Mouse (Mus musculus) left cerebral cortex, adult 9 months (tissue): ENCODE measurements around the gene Adcy9.
A peak's percentile ranks its signal among the peaks of the same experiment; 100 is the strongest.

Experiments used
- DNase-seq, 2 experiments: peaks; one replicate each; pipeline ENCODE4 v3.0.0; 2022; ENCODE audit warnings: low spot score in 2 of 2

Adcy9 gene

GRCm38 (mm10) chr16:4320856-4321255 lies 99.4 kb downstream of the Adcy9 start:
- DNase-seq = no peak

- no peak for DNase-seq
Observed at GRCm38 (mm10) chr16:4318001-4318526, 102.2 kb downstream of the Adcy9 start.

DNA sequence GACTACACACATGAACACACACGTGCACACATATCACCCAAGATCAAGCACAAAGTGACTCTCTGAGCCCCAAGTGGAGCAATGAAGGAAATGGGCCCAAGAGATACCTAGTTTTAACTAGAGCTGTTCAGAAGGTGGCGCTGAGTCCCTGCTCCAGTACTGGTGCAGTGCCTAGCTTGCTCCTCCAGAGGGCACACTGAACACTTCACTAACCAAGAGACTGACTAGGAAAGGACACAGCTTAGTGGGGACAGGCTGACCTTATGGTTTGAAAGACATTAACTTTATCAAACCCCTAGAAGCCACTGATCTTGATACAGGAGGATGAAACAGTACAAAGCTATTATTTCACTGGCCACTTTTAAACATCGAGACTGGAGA lies 104.2 kb downstream of the Adcy9 start:
- DNase-seq = peak; percentile 48 to 94

DNA sequence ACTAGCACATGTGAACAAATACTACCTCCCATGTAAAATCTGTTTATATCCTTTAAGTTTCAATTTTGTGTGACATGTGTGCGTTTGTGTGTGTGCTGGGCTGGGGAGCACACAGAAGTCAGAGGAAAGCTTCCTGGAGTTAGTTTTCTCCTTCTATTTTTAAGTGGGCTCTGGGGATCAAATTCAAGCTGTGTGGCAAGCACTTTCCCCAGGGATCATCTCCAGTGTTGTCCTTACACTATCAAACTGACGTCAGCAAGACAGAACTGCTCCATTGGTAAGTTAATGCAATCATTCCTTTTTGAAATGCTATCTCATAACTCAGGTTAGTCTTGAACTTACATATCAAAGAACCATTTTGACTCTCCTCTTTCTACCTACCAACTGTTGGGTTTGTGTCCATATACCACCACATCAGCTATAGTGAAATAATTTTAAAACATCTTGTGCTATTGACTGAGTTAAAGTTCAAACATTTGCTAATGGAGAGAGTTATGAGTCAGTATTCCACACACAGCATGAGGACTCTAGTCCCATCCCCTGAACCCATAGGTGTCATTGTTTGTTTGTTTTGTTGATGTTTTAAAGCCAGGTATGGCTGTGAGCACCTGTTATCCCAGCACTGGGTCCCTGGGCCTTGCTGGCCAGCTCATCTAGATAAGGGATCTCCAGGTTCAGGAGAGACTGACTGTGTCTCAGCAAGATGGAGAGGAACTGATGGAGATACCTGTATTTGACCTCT lies 104.8 kb downstream of the Adcy9 start:
- no peak for DNase-seq

DNA sequence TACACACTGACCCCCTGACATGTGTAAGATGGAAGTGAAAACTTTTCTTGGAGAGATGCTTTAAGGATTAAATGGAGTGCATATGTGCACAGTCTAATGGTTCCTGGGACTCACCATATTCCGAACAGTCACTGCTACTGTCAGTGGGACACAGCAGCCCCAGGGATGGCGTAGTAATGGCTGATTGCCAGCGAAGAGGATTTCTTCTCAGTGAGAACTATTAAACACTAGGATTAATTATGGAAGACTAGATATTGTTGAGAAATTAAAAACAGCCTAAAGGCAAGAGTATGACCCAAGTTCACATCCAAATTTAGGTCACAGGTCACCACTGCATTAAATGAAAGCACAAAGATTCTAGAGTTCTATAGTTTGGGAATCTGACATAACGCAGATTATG lies 105.4 kb downstream of the Adcy9 start:
- no peak for DNase-seq

GRCm38 (mm10) chr16:4312018-4312417 lies 108.3 kb downstream of the Adcy9 start:
- DNase-seq = no peak

GRCm38 (mm10) chr16:4311608-4312007 lies 108.7 kb downstream of the Adcy9 start:
- no peak for DNase-seq

DNA sequence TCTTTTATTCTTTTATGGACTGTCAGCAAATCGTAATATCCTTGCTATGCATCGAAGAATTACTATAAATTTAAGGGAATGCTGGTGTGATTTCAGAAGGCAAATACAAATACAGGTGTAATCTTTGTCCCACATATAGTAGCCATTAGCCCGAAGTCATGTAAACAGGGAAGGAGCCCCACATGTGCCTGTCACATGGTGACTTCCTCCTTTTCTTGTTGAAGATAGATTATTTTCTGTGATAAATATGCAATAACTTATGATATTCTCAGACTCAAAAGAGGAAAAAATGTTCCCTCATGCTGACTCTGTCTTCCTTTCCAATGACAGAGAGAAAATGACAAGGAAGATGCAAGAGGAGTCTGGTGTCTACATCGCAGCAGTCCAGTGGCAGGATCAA lies 112.5 kb downstream of the Adcy9 start:
- no peak for DNase-seq

DNA sequence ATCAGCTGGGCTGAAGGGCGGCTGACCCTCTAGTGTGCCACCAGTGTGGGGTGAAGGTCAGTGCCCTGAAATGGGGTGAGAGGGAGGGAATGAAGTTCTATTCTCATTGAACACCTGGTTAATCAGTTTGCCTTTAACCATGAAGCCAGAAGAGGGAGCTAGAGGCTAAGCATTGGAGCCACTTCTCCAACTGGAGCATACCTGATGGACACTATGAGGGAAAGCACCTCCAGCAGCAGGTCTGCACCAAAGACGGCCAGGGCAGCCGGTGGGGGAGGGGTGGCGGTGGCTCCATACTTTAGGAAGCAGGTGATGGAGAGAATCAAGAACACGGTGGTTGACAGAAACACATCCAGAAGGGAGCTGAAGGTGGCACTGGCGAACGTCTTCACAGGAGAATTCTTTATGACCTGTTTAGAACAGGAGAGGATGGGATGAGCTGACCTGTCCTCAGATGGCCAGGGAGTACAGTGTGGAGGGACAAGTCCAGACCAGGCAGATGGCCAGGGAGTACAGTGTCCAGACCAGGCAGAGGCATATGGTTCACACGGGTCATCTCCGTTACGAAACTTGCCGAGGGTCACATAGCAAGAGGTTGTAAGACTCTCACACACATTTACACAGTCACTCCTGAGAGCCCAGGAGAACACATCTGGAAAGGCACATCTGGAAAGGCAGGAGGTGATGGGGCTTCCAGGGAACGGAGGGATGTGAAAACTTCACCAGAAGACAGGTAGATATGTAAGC lies 115.9 kb downstream of the Adcy9 start:
- no peak for DNase-seq

DNA sequence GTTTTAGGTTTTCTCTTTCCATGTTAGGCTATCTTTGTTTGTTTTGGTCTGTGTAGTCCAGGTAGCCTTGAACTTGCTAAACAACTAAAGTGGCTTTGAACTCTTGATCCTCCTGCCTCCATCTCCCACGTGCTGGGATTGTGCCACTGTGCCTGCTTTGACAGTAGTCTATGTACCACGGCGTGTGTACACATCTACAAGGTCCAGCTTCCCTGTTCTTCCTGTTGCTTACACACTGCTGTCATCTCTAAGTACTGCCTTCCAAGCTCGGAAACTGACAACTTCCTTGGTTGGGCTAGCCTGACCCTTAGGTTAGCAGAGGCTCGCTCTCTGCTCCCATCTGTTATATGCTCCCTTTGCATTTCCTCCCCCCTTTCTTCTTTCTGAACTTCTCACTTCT lies 116.7 kb downstream of the Adcy9 start:
- DNase-seq = no peak

- no peak for DNase-seq
Observed at GRCm38 (mm10) chr16:4300280-4300679, 120.0 kb downstream of the Adcy9 start.

- no peak for DNase-seq
Observed at GRCm38 (mm10) chr16:4293259-4293658, 127.0 kb downstream of the Adcy9 start.

DNA sequence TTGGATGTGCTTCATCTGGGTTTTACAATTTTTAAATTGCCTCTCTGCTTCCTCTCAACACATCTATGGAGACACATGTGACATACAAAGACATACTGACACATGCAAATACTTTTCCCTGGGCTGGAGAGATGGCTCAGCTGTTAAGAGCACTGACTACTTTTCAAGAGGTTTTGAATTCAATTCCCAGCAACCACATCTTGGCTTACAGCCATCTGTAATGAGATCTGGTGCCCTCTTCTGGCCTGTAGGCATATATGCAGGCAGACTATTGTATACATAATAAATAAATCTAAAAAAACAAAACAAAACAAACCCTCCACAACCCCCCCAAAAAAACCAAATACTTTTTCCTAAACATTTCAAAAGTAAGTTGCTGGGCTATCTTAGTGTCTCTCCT lies 130.8 kb downstream of the Adcy9 start:
- DNase-seq = no peak

DNA sequence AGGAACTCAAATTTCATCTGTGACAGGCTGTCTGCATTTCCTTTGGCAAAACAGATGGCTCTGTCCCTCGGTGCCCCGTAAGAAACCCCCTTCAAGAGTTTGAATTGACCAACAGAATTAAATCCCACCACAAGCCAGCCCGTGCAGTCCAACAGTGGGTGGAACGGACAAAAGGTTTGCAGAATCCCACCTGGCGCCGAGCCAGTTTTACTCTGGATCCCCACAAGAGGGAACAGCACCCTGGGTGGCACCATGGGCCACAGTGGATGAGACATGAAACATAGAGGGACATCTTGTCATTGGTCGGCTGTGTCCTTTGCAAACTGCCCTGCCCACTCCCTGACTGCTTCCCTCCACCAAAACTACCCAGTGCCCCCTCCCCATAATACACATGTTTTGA lies 133.7 kb downstream of the Adcy9 start:
- no peak for DNase-seq

GRCm38 (mm10) chr16:4285257-4285656 lies 135.0 kb downstream of the Adcy9 start:
- DNase-seq = no peak

DNA sequence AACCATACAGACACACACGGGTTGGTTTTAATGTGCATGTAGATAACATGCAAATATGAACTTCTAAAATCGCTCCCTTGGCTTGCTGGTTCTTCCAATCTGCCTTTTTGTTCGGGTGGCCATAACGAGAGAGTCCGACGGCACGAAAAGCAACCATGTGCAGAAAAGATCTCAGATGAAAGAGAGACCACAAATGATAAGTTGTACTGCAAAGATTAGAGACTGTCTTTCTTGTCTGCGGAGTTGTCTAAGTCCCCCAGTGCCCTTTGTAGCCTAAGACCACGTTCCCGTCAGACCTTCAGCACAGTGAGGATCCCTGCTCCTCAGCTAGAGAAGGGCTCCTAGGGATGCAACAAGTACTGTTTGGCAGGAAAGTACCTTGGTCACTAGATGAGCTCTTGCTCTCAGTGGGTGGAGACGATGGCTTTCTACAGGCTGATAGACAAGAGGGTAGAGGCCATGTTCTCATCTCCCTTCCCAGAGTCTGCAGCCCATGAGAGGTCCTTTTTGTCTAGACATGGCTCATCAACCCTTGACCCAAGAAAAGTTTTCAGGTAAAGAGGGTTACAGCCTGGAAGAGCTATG lies 136.9 kb downstream of the Adcy9 start:
- no peak for DNase-seq

DNA sequence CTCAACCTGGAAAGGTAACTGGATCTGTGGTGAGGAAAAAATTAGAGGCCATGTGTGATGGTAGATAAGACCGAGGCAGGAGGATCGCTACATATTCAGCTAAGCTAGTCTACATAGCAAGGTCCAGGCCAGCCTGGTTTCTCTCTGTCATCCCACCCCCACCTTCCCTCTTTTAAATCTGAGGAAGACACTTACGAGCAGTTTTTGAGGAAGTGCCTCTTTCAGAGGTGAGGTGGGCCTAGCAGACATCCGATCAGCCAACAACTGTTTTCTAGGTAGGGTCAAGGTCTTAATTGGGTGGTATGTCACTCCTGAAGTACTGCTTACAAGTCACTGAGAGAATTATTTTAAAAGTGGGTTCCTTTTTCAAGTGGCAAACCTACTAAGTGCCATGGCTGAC lies 138.8 kb downstream of the Adcy9 start:
- no peak for DNase-seq

GRCm38 (mm10) chr16:4280949-4281348 lies 139.3 kb downstream of the Adcy9 start:
- DNase-seq = no peak

- no peak for DNase-seq
Observed at GRCm38 (mm10) chr16:4279601-4280000, 140.7 kb downstream of the Adcy9 start.

DNA sequence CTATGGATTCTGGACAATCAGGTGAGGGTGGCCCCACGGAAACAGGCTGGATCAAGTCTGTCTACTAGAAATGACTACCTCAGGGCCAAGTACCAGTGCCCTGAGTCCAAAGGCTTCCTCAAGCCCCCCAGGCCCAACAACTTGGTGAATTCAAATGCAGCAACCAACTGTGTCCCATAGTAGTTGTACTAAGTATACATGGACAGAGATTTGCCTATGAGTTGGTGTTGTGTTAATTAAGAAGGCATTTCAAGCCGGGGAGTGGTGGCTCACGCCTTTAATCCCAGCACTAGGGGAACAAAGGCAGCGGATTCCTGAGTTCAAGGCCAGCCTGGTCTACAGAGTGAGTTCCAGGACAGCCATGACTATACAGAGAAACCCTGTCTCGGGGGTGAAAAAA lies 143.7 kb downstream of the Adcy9 start:
- no peak for DNase-seq

- no peak for DNase-seq
Observed at GRCm38 (mm10) chr16:4276151-4276550, 144.1 kb downstream of the Adcy9 start.

DNA sequence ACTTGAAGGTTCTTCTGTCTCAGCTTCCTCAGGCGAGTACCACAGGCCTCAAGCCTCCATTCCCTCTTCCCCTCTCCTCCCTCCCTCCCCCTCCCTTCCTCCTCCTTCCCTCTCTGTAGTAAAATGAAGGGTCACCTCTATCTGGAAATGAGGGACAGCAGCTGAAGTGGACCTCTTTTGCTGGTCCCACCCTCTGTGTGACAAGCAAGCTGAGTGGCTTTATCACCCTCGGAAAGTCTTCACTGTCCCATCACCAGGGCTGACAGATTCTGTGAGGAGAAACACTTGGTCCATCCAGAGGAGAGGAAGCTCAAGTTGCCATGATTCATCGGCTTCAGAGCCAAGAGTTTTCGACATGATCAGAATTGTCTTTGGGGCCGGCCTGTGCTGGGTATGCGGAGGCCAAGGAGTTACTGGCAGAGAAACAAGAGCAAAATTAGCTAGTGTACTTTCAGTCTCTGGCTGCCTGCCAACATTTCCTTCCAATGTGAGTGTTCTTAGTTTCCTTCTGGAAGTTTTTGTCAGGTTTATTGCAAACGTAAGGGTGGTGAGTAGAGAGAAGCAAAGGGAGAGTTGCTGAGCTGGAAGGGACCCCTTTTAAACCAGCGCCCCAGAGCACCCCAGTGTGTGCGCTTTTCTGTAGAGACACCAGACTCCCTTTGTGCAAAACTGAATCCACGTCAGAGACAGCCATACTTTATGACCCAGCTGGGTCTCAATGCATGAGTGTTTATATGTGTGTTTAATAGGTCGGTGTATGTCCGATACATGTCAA lies 146.4 kb downstream of the Adcy9 start:
- peak; percentile 42 to 79 for DNase-seq
